Mouse (Mus musculus): Measurements from ENCODE around the gene Ugt1a8.

Gene Ugt1a8

DNA sequence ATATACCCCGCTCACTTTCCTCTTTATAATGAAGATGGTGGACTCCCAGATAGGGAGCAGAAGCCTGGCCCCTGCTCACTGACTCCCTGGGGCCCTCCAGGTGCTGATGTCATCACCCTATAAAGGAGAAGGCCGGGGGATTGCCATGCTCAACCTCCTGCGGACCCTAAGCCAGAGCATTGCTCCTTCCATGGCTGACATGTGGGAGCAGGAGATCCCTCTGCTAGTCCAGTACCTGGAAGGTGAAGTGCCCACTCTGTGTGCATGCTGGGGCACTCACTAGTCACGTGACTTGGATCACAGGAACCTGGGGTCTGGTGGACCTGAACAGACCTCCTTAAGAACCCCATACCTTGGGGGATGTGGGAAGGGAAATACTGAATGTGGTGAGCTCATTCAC is 153.0 kb downstream of the Ugt1a8 start:
- no peak for DNase-seq

DNA sequence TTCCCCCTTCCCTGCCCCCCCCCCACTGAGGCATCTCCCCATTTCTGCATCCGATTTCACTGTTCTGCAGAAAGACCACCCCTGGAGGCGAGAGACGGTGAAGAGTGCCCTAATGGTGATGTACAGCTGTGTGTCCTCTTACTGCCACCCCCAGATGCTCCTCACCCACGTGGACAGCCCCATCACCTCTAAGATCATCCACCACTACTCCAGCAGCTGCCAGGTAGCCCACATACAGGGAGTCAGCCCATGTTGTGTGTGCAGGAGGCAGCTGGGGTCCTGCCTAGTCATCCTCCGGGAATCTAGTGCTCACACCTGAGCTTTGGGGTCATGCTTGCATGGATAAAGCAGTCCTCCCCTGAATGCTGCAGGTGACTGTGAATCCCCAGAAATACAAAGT is 156.2 kb downstream of the Ugt1a8 start:
- no peak for DNase-seq

DNA sequence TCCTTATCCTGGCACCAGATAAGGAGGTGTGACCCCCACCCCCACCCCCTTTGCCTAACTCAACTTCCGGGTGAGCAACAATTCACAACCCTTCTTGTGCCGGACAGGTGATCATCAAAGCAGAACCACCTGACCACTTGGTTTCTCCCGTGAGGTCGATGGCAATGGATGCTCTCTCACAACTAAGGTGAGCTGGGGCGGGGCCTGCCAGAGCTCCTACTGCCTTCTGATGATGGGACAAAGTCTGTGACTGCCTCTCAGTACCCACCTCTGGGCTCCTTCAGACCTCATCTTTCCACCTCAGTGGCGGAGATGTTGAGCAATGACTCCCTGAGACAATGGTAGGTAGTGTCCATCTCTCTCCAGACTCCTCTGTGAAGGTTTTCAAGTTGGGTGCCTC is 158.3 kb downstream of the Ugt1a8 start:
- DNase-seq: no peak

DNA sequence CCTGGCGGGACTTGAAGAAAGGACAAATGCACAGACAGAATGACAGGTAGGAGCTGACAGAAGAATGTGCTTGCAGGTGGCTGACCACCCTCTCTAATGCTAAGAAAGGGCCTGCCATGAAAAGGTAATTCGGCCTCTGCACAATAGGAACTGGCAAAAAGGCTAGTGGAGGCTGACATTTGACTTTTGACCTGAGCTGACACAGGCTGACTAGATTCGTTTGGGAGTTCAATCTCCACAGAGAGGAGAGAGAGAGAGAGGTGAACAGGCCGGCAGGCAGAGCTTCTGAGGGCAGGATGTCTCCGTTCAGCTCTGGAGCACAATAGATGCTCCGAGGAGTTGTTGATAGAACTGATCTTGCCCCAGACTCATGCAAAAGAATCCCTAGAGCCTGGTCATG is 158.8 kb downstream of the Ugt1a8 start:
- no peak for DNase-seq

DNA sequence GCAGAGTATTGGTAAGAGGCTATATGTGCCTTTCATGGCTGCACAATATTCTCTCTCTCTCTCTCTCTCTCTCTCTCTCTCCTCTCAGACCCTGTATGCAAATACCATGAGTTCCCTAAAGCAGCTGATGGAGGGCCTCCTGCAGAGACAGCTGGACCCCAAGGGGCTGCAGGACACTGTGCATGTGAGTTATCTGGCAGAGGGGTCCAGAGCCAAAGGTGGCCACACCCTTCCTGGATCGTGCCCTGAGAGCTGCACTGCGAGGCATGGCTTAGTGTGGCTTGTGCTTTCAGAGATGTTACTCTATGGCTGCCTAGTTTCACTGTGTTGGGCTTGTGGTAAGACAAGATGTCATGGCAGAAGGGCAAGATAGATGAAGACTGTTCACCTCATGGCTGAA is 160.0 kb downstream of the Ugt1a8 start:
- no peak for DNase-seq

GRCm38 (mm10) chr1:88248658-88249057 is 161.0 kb downstream of the Ugt1a8 start:
- no peak for DNase-seq

- DNase-seq: no peak
Observed at GRCm38 (mm10) chr1:88249596-88249995, 162.0 kb downstream of the Ugt1a8 start.

- no peak for DNase-seq
Observed at GRCm38 (mm10) chr1:88250023-88250422, 162.4 kb downstream of the Ugt1a8 start.

DNA sequence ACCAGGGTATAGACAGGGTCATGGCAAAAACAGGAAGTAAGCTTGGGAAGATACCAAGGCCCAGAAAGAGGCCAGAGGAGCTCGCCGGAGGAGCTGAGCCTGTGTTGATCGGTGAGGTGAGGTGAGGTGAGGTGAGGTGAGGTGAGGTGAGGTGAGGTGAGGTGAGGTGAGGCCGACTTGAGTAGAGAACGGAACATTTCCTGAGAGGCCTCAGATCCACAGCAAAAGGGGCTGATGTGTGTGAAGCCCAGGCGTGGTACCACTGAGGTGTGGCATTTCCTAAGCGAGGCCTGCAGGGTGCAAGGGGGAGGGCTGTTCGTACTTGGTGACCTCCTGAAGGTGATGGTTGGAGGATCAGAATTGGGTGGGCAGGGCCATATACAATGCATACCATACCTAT is 165.5 kb downstream of the Ugt1a8 start:
- DNase-seq: no peak

GRCm38 (mm10) chr1:88253540-88253939 is 165.9 kb downstream of the Ugt1a8 start:
- no peak for DNase-seq

GRCm38 (mm10) chr1:88254793-88255465 is 167.3 kb downstream of the Ugt1a8 start:
- no peak for DNase-seq

DNA sequence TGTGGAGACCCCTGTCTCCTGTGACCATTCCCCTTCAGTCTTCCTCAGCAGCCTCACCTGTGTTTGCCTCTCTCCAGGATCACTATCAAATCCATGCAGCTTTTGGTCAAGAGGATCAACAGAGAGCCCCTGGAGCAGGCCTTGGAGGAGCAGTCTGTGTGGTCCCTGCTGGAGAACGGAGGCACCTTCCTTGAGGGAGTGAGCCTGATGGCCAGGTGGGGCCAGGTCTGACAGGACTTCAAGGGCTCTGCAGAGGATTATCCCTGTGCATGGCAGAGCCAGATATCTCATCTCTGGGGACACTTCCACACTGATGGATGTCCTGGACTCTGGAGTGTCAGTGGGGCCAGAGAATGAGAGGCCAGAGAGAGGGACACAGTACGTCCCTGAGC is 167.8 kb downstream of the Ugt1a8 start:
- DNase-seq: no peak

DNA sequence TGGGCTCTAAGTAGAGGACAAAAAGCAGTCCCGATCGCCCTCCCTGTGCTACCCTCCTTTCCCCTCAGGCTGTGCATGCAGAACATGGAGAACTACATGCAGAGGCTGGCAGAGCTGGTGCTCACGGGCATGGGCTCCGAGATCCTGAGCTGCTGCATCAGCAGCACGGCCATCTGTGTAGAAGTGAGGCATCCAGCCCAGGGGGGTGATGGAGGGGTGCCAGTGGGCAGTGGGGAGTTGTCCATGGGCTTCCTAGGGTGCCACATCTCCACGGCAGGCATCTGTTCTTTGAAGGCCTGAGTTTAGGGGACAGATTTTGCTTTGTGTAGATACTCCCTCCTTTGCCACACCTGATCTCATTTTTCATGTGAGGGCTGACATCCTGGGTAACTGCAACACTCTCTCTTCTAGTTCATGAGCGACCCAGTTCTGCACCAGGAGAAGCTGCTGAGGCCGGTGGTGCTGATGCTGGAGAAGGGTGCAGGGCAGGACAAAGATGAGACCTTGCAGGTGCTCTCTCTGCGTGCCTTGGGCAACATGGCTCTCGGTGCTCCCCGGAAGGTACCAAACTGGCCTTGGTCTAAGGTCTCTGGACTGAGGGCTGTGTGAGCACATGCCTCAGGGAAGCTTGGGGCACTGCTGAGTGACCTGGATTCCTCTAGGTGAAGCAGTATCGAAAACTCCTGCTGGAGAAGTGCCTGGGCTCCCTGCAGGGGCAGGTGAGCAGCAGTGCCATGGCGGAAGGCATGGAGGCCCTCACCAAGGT is 168.6 kb downstream of the Ugt1a8 start:
- no peak for DNase-seq

- DNase-seq: no peak
Observed at GRCm38 (mm10) chr1:88256886-88257663, 169.5 kb downstream of the Ugt1a8 start.

DNA sequence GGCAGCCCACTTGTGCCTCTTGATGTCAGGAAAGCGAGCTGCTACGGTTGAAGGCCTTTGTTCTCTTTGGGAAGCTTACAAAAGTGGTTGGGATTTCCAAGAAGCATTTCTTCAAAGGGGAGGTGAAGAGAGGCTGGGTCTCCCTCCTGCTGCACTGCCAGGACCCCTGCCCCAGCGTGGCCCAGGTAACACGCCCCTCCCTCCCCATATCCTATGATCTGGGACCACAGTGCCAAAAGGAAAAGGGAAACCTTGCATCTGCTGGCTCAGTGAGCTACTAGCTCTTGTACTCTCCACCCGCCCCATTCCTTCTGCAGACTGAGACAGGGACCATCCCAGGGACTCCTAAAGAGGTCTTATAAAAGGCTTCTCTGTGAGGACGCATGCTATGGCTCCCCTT is 170.1 kb downstream of the Ugt1a8 start:
- no peak for DNase-seq

GRCm38 (mm10) chr1:88258361-88258760 is 170.7 kb downstream of the Ugt1a8 start:
- no peak for DNase-seq

DNA sequence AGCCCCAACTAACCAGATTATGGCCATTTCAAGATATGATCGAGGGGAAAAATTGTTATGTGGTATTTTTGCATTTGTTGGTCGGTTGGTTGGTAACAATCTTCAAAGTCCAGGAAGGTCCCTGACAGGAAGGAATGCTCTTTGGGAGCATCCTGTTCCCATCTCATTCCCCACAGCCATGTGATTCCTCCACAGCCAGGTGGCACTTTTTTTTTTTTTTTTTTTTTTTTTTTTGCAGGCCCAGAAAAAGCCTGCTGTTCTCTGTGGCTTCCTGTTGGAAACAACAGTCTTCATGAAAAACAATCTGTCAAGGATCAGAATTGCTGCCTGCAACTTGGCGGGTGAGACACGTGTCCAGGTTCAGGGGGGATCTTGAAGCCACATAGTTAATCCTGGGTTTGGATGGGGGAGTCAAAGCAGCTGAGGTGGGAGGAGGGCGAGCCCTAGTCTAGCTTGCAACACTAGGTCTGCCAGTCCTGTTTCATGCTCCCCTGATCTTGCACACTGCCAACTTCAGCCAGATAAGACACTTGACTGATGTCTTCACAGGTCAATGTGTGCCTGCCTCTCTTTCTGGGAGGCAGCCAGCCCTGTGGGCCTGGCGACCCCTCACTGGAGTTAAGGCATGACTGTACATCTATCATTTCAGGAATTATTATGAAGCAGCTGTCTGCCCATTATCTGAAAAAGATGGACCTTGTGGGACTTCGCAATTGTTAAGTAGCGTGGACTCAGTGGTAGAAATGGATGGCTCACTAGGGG is 171.4 kb downstream of the Ugt1a8 start:
- DNase-seq: no peak

GRCm38 (mm10) chr1:88259643-88260024 is 172.0 kb downstream of the Ugt1a8 start:
- DNase-seq: no peak

GRCm38 (mm10) chr1:88260114-88260513 is 172.5 kb downstream of the Ugt1a8 start:
- DNase-seq: no peak

GRCm38 (mm10) chr1:88260604-88261377 is 173.2 kb downstream of the Ugt1a8 start:
- no peak for DNase-seq

- DNase-seq: no peak
Observed at GRCm38 (mm10) chr1:88261706-88262105, 174.1 kb downstream of the Ugt1a8 start.

DNA sequence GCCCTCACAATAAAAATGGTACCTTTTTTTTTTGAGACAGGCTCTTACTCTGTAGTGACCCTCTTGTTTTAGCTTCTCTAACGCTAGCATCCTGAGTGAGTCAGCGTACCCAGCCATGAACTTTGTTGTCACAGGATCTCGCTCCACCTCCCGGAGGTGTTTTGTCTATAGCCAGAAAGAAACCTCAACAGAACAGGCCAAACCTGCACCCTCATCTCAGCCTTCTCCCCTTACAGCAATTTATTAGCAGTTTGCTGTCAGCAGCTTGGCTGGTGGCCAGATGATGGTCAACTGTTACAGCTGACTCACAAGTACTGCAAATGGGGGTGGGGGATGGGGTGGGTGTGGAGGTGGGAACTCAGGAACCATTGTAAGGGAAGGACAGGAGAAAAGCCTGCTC is 174.6 kb downstream of the Ugt1a8 start:
- DNase-seq: no peak

Data from right cerebral cortex, adult 18-20 months (tissue).